Mouse (Mus musculus) mesoderm, embryonic 11.5 days (tissue): ENCODE data around the gene Fau.

Experiments
- DNase-seq: peaks from one replicate; pipeline ENCODE4 v3.0.0-alpha.2; 2012; ENCODE audit warnings: low read depth, low spot score

Fau gene

GRCm38 (mm10) chr19:6070571-6071250 lies 13.1 kb downstream of the Fau start:
- DNase-seq, result no peak

DNA sequence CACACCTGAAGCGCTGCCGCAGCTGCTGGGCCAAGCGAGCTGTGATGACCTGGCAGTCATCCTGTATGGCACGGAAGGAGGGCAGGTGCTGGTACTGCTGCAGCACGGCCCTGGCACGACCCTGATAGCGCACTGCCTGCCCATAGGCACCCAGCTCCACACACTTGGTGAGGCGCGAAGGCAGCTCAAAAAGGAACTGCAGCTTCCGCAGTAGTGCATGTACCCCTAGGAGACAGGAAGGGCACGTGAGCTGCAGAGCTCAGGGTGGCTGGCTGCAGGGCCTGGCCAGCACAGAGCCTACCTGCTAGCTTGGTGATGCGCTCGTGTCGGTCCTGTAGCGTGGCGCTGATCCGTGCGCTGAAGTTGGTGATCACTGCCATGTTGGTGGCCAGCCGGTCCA lies 13.6 kb downstream of the Fau start:
- DNase-seq, result no peak

DNA sequence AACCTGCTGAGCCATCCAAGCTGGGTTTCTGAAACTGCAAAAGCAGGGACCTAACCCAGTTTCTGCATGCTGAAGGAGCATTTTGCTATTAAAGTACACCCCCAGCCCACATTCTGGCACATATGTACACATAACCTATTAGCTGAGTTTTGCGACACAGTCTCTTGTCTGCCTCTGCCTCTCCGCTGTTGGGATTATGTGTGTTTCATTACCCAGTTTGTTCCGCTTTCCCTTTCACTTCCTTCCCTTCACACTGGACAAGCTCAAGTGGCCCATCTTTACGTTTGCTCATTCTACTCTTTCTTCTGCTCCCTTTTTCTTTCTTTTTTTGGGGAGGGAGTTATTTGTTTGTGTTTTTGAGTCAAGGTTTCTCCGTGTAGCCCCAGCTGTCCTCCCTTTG lies 16.2 kb downstream of the Fau start:
- no peak for DNase-seq

DNA sequence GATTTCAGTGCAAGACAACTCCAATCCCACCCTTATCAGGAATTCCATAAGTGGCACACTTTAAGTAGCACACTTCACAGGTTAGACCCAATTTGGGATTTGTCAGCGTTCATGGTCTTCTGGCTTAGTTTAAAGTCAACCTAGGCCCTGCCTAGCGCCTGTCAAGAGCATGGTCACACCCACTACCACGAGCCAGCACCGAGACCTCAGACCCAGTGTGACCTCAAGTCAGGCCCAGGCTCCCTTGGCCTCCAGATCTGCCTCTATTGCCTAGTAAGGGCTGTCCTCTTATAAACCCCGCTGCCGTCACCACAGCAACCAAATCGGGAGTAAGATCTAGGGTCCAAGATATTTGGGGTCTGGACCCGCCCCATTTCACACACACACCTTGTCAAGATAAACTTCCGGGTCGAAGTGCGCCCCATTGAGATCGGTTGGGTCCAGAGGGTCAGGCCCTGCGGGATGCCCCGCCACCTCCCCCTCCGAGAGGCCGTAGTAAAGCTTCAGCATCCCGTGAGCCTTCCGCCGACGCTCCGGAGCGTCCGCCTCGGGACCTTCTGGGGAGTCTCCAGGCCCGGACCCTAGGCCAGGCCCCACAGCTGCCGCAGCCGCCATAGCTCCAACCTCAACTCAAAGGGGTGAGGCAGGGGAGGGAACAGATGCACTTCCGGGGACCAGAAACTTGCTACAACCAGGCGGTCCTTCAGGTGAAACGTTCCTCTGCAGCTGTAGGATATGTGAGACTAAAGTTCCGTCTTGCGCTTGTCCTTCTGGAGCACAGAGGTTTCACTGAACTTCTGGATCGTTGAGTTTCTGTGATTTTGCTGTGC lies 19.1 kb downstream of the Fau start, which contains the start of gene Vps51:
TSS of gene Vps51 (minus strand) at position 668 of the 830 bp plus-strand sequence.
- peak; percentile 86 for DNase-seq

DNA sequence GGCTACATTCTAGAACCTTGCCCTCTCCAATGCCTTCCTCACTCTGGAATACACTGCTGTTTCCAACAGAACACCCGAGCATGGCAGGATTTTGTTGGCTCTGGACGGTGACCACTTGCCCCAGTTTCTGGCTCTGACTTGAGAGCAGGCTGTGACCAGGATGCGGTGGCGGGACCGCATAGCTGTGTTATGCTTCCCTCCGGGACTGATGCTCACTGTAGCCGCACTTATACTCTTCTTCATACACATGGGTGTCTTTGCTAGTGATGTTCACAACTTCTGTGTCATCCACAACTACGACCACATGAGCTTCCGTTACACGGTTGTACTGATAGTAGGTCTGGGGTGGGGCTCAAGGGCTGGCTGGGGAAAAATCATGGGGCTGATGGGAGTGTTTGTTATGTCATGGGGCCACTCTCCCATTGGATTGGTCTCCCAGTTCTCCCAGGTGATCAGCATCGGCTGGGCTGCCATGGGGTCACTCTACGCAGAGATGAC lies 22.4 kb downstream of the Fau start, which contains the start of gene Tmem262:
TSS of gene Tmem262 (plus strand) at position 51 of the 498 bp plus-strand sequence.
- no peak for DNase-seq

DNA sequence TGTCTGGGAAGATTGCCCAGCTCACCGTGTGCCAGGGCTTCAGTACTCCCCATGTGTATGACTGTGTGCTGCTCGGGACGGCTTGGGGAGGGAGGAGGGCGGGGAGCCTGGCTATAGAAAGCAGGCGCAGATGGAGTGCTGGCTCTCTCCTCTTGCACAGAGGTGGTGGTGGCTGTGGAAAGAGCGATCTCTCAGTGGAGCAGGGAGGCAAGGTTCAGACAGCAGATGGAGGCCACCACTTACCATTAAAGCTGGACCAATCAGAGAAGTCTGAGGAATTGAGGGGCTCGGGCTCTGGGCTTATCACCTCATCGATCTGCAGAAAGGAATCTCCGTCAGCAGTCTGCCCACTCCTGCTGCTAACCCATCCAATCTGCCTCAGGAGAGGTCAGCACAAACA lies 24.5 kb downstream of the Fau start, which contains the start of gene Gm28374:
TSS of gene Gm28374 (minus strand) at position 101 of the 400 bp plus-strand sequence.
- no peak for DNase-seq

GRCm38 (mm10) chr19:6084478-6085248 lies 27.0 kb downstream of the Fau start, which contains the start of the genes Zfpl1 and Cdca5:
Gene Zfpl1 (minus strand): TSS chr19:6084956.
Gene Cdca5 (plus strand): TSS chr19:6084983.
- peak; percentile 100 for DNase-seq

DNA sequence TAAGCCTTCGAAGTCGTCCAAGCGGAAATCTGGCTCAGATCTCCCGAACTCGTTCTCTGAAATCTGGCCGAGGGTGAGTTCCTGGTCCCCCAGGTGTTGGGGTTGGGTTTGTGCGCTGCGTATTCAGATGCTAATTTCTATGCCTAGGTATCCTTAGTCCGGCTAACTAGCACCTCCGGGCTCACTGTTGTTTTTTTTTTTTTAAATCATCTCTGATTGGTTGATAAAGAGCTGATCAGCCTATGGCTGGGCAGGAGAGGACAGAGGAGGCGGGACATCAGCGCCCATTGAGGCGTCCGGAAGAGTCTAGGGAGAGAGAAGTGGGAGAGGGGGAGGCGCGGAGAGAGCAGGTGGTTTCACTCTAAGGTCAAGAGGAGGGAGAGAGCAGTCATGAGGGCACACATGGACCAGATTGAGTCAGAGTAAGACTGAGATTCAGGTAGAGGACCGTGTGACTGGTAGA lies 27.8 kb downstream of the Fau start:
- peak; percentile 85 for DNase-seq

GRCm38 (mm10) chr19:6088841-6089240 lies 31.2 kb downstream of the Fau start:
- no peak for DNase-seq

- no peak for DNase-seq
Measured at GRCm38 (mm10) chr19:6094119-6094518, 36.5 kb downstream of the Fau start, which contains the start of gene AC131692.1. Gene AC131692.1 (plus strand): TSS chr19:6094419.

DNA sequence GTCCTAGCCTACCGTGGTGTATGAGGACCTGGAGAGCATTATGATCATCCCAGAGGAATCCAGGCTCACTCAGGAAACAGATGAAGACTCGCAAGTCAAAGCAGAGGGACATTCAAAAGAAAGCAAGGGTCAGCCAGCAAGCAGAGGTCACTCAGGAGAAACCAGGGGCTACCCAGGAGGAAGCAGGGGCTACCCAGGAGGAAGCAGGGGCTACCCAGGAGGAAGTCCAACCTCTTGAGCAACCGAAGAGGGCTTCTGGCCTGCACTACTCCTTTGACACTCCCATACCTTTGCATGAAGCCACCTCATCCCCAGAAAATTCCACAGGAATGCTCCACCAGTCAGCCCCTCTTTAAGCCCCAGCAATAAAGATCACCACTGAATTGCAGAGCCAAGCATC lies 40.2 kb downstream of the Fau start:
- DNase-seq, result no peak

GRCm38 (mm10) chr19:6101186-6101585 lies 43.5 kb downstream of the Fau start:
- no peak for DNase-seq

DNA sequence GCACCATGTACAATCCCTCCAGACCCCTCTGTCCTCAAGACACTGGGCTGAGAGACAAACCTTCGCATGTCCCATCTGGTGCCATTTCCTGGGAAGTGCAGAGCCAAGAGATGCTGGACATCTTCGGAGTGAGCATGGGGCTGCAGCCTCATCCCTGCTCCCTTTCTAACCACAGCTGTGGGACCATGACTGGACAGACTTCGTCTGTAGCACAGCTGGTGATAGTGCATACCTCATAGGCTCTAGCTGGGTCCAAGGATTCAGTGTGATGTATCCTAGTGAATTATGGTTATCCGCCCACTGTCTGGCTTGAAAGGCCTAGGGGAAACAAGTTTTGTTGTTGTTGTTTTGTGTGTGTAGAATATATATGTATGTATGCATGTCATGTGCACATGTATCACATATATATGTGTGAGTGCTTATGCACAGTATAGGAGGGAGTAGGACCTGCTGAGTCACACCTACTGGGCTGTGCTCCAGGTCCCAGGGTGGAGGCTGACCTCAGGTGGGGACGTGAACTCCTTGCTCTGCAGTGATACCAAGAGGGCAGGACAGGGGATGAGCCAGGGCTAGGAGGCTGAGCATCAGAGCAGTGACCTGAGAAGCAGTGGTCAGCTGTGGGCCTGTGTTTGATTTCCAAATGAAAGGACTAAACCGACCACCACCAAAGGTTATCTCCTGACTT lies 44.7 kb downstream of the Fau start:
- DNase-seq, result no peak

DNA sequence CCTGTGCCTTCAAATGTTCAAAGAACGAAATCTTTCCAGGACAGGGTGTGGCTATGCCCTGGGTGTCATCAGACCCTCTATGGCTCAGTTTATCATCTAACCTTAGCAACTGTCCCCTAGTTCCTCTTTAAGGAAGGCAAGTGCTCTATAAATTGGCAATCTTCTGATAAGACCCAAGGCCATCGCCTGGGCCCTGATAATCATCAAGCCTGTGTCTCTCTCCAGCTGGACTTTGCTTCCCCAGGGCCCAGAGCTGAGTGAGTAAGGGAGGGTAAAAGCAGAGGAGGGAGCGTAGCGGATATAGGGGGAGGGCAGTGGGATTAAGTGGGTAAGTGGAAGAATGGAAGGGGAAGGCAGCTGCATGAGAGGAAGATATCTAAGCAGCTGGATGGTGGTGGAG lies 46.8 kb downstream of the Fau start:
- no peak for DNase-seq

GRCm38 (mm10) chr19:6105586-6105985 lies 47.9 kb downstream of the Fau start, which contains the start of gene Naaladl1:
Gene Naaladl1 (plus strand): TSS chr19:6105782.
- no peak for DNase-seq
